In the genomic region with DNA sequence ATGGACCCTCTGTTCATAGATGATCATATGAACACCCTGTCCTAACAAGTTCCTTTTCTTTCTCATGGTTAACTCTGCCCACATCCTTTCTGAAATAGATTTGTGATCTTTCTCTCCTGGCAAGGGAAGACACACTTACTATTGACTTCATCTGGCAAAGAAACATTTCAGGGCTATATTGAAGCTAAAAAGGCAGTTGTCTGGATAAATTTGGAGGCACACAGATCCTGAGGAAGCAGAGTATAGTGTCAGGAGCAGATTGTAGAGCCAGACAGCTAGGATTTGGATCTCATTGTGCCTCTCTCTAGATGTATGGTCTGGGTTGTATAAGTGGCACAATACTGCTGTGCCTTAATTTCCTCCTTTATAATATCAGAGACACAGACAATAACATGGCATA, we compare ENCODE assay signal across 25 mouse cellular contexts.
DNase-seq lines count a peak whose midpoint lies in the region; ATAC-seq and TF ChIP-seq lines count a peak whose summit lies in the region.
"Had no signal": no experiment of that assay in that cellular context is flagged by ENCODE, and none has a peak within 500 bp of the region (broad histone marks: within the 10 kb centered on the region; RNA-seq: fewer than 3 reads in every experiment).

No protein-coding gene starts in this region.

- no peaks in the 10 kb centered on the region for H3K27me3 ChIP-seq in midbrain, embryonic 13.5 days
- H3K27me3 ChIP-seq: forebrain, embryonic 13.5 days; heart, embryonic 13.5 days had no signal

- no peak overlapping the region for H3K4me3 ChIP-seq in left cerebral cortex, adult 2 months
- H3K4me3 ChIP-seq in midbrain, embryonic 13.5 days (replicated peaks), result no peak overlapping the region
- H3K4me3 ChIP-seq: forebrain, embryonic 10.5 days; forebrain, embryonic 13.5 days; heart, adult 2 months; heart, embryonic 10.5 days; heart, embryonic 13.5 days had no signal

- H3K36me3 ChIP-seq in midbrain, embryonic 13.5 days, result no peaks in the 10 kb centered on the region
- H3K36me3 ChIP-seq: forebrain, embryonic 10.5 days; heart, embryonic 10.5 days; heart, embryonic 13.5 days had no signal

- ATAC-seq in midbrain, embryonic 13.5 days, result no peak
- no peak for ATAC-seq in megakaryocyte, adult 5-6 weeks (ENCODE audit: poor library complexity, severe bottlenecking)
- ATAC-seq: CD4-positive, CD25-positive, alpha-beta regulatory T cell, adult 4 months; forebrain, embryonic 13.5 days; hindbrain, postnatal 0 days had no signal

- H3K4me1 ChIP-seq in midbrain, embryonic 13.5 days (replicated peaks), result no peaks in the 10 kb centered on the region
- H3K4me1 ChIP-seq: forebrain, embryonic 13.5 days; heart, embryonic 10.5 days; heart, embryonic 13.5 days had no signal

- no peak overlapping the region for H3K4me2 ChIP-seq in midbrain, embryonic 13.5 days (replicated peaks)
- H3K4me2 ChIP-seq: forebrain, embryonic 13.5 days; heart, embryonic 13.5 days; hindbrain, embryonic 14.5 days had no signal

- TF ChIP-seq CTCF in left cerebral cortex, adult 2 months (IDR thresholded peaks at IDR 0.05), result no peak

- H3K27ac ChIP-seq in left cerebral cortex, adult 2 months, result peak overlapping the region; percentile 74
- no peak overlapping the region for H3K27ac ChIP-seq in midbrain, embryonic 13.5 days
- H3K27ac ChIP-seq: forebrain, embryonic 10.5 days; forebrain, embryonic 13.5 days; heart, adult 2 months; heart, embryonic 10.5 days; heart, embryonic 13.5 days; hindbrain, embryonic 14.5 days; hindbrain, postnatal 0 days had no signal

- no peaks in the 10 kb centered on the region for H3K9me3 ChIP-seq in midbrain, embryonic 13.5 days
- H3K9me3 ChIP-seq: forebrain, embryonic 10.5 days; forebrain, embryonic 13.5 days; heart, embryonic 10.5 days had no signal

- no peak overlapping the region for H3K9ac ChIP-seq in midbrain, embryonic 13.5 days (replicated peaks)
- H3K9ac ChIP-seq: forebrain, embryonic 13.5 days; heart, embryonic 13.5 days; hindbrain, embryonic 14.5 days had no signal

- intact Hi-C loops in left cerebral cortex, adult 2 months (cut with DNase I), result loop anchor here (1.0 to 2.0 kb wide), 2 partner anchors 59 to 268 kb away; no protein-coding TSS in a partner anchor
- intact Hi-C loops in left cerebral cortex, postnatal 36 days (cut with DNase I), result no loop called here
- intact Hi-C loops in left cerebral cortex, postnatal 25 days (cut with DNase I), result loop anchor here (1.0 kb wide), 1 partner anchor 58 kb away; no protein-coding TSS in a partner anchor

- DNase-seq in frontal cortex, adult 2 months (ENCODE audit: extremely low spot score in 1 of 2, low spot score in 1 of 2), result peak; percentile 59 to 65
- DNase-seq in frontal cortex, postnatal 25 days (ENCODE audit: low spot score in 2 of 2), result no peak
- no peak for DNase-seq in left cerebral cortex, adult 2 months (ENCODE audit: extremely low spot score in 1 of 2, low spot score in 2 of 2)
- no peak for DNase-seq in left cerebral cortex, postnatal 36 days (ENCODE audit: low spot score in 2 of 2)
- peak; percentile 26 to 56 for DNase-seq in left cerebral cortex, adult 9 months (ENCODE audit: low spot score in 2 of 2)
- peak; percentile 14 to 86 for DNase-seq in left cerebral cortex, postnatal 25 days (ENCODE audit: low spot score in 2 of 2)
- DNase-seq: adrenal gland, adult 2 months; adrenal gland, postnatal 14 days; cerebellum, adult 11-12 months; cerebellum, adult 8-10 months; cerebellum, postnatal 14 days; gastrocnemius, postnatal 10 days; gastrocnemius, postnatal 36 days; heart, adult 2 months; heart, postnatal 14 days; heart, postnatal 4 days had no signal

Comparison
In these comparisons a context has a peak if more than half of its experiments do, and no peak if none do; other contexts are left out.
1. DNase-seq: peak in frontal cortex, adult 2 months (2 of 2), left cerebral cortex, adult 9 months (2 of 2) and left cerebral cortex, postnatal 25 days (2 of 2); none in frontal cortex, postnatal 25 days (0 of 2), left cerebral cortex, adult 2 months (0 of 2) and left cerebral cortex, postnatal 36 days (0 of 2).